Mouse (Mus musculus) layer of hippocampus, postnatal 14 days (tissue): ENCODE data around the gene A830031A19Rik. TPM values are rescaled to one million over a fixed set of nuclear protein-coding genes. Genes with fewer than 3 reads are reported as not detected.

Source experiments
- DNase-seq, 2 experiments: peaks; one replicate each; pipeline ENCODE4 v3.0.0; 2021 to 2022; ENCODE audit warnings: low spot score in 2 of 2, mixed read lengths in 1 of 2
- long read RNA-seq, 2 experiments: library from polyadenylated mRNA; stranded (forward); transcript quantifications; one replicate each; pipeline ENCODE4 v2.0.0; 2021
- total RNA-seq, 2 experiments: library from RNA; stranded (reverse); gene quantifications; 2 replicates each; pipeline ENCODE4 v1.2.3; 2021

The A830031A19Rik gene
- total RNA-seq: 1 to 10 TPM in 1 of 2 experiments, under 1 TPM in 1; 0.72 to 1.1 TPM
- long read RNA-seq, experiment 1: 0 reads
- long read RNA-seq, experiment 2, partial matches to known transcripts: 0 of 2 reads
- long read RNA-seq, experiment 2, other reads (novel, unspliced or antisense): 2 of 2 reads

- peak in 1 of 2 experiments; percentile 35 for DNase-seq
These were observed at the start of gene A830031A19Rik for GRCm38 (mm10) chr11:24074634-24075104. TSS of gene A830031A19Rik (minus strand) at chr11:24075054.

- DNase-seq: no peak
These were observed 49.1 kb upstream of the A830031A19Rik start for GRCm38 (mm10) chr11:24123991-24124390.

GRCm38 (mm10) chr11:24122899-24123298, 48.0 kb upstream of the A830031A19Rik start:
- DNase-seq: no peak

- no peak for DNase-seq
These were observed 46.3 kb upstream of the A830031A19Rik start for GRCm38 (mm10) chr11:24121136-24121535.

- DNase-seq: no peak
These were observed 41.9 kb upstream of the A830031A19Rik start for GRCm38 (mm10) chr11:24116582-24117318.

GRCm38 (mm10) chr11:24116041-24116440, 41.2 kb upstream of the A830031A19Rik start:
- DNase-seq: no peak

GRCm38 (mm10) chr11:24115017-24115752, 40.3 kb upstream of the A830031A19Rik start:
- DNase-seq: no peak

GRCm38 (mm10) chr11:24111720-24112119, 36.9 kb upstream of the A830031A19Rik start:
- no peak for DNase-seq

- DNase-seq: no peak
These were observed 35.3 kb upstream of the A830031A19Rik start for GRCm38 (mm10) chr11:24110113-24110512.

GRCm38 (mm10) chr11:24109388-24109787, 34.5 kb upstream of the A830031A19Rik start:
- DNase-seq: no peak

- DNase-seq: no peak
These were observed 34.1 kb upstream of the A830031A19Rik start for GRCm38 (mm10) chr11:24108974-24109373.

- DNase-seq: no peak
These were observed 32.6 kb upstream of the A830031A19Rik start for GRCm38 (mm10) chr11:24107414-24107813.

- no peak for DNase-seq
These were observed 28.4 kb upstream of the A830031A19Rik start for GRCm38 (mm10) chr11:24103128-24103742.

- no peak for DNase-seq
These were observed 27.5 kb upstream of the A830031A19Rik start for GRCm38 (mm10) chr11:24102372-24102771.

- no peak for DNase-seq
These were observed 26.8 kb upstream of the A830031A19Rik start for GRCm38 (mm10) chr11:24101625-24102024.

- no peak for DNase-seq
These were observed 25.7 kb upstream of the A830031A19Rik start for GRCm38 (mm10) chr11:24100449-24101070.

- DNase-seq: no peak
These were observed 25.0 kb upstream of the A830031A19Rik start for GRCm38 (mm10) chr11:24099886-24100293.

- no peak for DNase-seq
These were observed 24.4 kb upstream of the A830031A19Rik start for GRCm38 (mm10) chr11:24099215-24099614.

GRCm38 (mm10) chr11:24098662-24099061, 23.8 kb upstream of the A830031A19Rik start:
- DNase-seq: no peak

- DNase-seq: no peak
These were observed 23.2 kb upstream of the A830031A19Rik start for GRCm38 (mm10) chr11:24098069-24098468.

- DNase-seq: no peak
These were observed 22.2 kb upstream of the A830031A19Rik start for GRCm38 (mm10) chr11:24097026-24097425.
